Mouse (Mus musculus) G1E (cell line): ENCODE data around the gene 1190007I07Rik.

Experiments
- CTCF ChIP-seq: IDR thresholded peaks from 2 replicates; pipeline ENCODE4 v1.5.1; 2012; ENCODE audit warnings: low read depth, low read length, inconsistent platforms, mixed read lengths
- GATA1 ChIP-seq: IDR thresholded peaks from 2 replicates; pipeline ENCODE4 v1.6.1; 2012; ENCODE audit warnings: borderline replicate concordance, low read length, inconsistent platforms, mixed read lengths
- POLR2AphosphoS5 ChIP-seq: IDR thresholded peaks from 2 replicates; pipeline ENCODE4 v1.6.1; 2012; ENCODE audit warnings: low read depth, low read length, inconsistent platforms; ENCODE audit not compliant: insufficient replicate concordance

GRCm38 (mm10) chr10:82651221-82651620, 28.2 kb upstream of the 1190007I07Rik start:
- TF ChIP-seq GATA1 (no peak), CTCF (no peak), POLR2AphosphoS5 (no peak)
